ENCODE assay signal across 36 mouse cellular contexts in genomic region chr11:66872773-66873470, GRCm38 (mm10). TPM values are rescaled to one million over a fixed set of nuclear protein-coding genes. Genes with fewer than 3 reads are reported as not detected.
"Had no signal": no experiment of that assay in that cellular context is flagged by ENCODE, and none has a peak within 500 bp of the region (broad histone marks: within the 10 kb centered on the region; RNA-seq: fewer than 3 reads in every experiment).

No protein-coding gene starts in this region.

- H3K36me3 ChIP-seq: limb, embryonic 10.5 days; limb, embryonic 12.5 days; limb, embryonic 13.5 days; limb, embryonic 15.5 days; liver, embryonic 12.5 days; liver, embryonic 13.5 days; liver, embryonic 15.5 days; lung, embryonic 15.5 days; midbrain, embryonic 10.5 days; midbrain, embryonic 12.5 days; midbrain, embryonic 13.5 days; midbrain, embryonic 15.5 days; neural tube, embryonic 12.5 days had no signal

- H3K9ac ChIP-seq: limb, embryonic 12.5 days; limb, embryonic 13.5 days; limb, embryonic 15.5 days; liver, embryonic 12.5 days; liver, embryonic 13.5 days; liver, embryonic 14.5 days; liver, embryonic 15.5 days; liver, postnatal 0 days; lung, embryonic 14.5 days; lung, embryonic 15.5 days; midbrain, embryonic 12.5 days; midbrain, embryonic 13.5 days; midbrain, embryonic 15.5 days; neural tube, embryonic 12.5 days had no signal

- H3K27ac ChIP-seq: limb, embryonic 10.5 days; limb, embryonic 12.5 days; limb, embryonic 13.5 days; limb, embryonic 15.5 days; liver, embryonic 12.5 days; liver, embryonic 13.5 days; liver, embryonic 14.5 days; liver, embryonic 15.5 days; lung, embryonic 15.5 days; macrophage; midbrain, embryonic 10.5 days; midbrain, embryonic 12.5 days; midbrain, embryonic 13.5 days; midbrain, embryonic 15.5 days; neural tube, embryonic 12.5 days had no signal

- H3K4me2 ChIP-seq: limb, embryonic 12.5 days; limb, embryonic 13.5 days; limb, embryonic 15.5 days; liver, embryonic 11.5 days; liver, embryonic 12.5 days; liver, embryonic 13.5 days; liver, embryonic 15.5 days; lung, embryonic 14.5 days; lung, embryonic 15.5 days; midbrain, embryonic 11.5 days; midbrain, embryonic 12.5 days; midbrain, embryonic 13.5 days; midbrain, embryonic 15.5 days; neural tube, embryonic 12.5 days had no signal

- H3K9me3 ChIP-seq: limb, embryonic 10.5 days; limb, embryonic 12.5 days; limb, embryonic 13.5 days; limb, embryonic 15.5 days; liver, embryonic 12.5 days; liver, embryonic 13.5 days; liver, embryonic 15.5 days; lung, embryonic 15.5 days; megakaryocyte, embryonic 14.5 days; midbrain, embryonic 10.5 days; midbrain, embryonic 12.5 days; midbrain, embryonic 13.5 days; midbrain, embryonic 15.5 days; neural tube, embryonic 12.5 days had no signal

- H3K27me3 ChIP-seq: limb, embryonic 12.5 days; limb, embryonic 13.5 days; limb, embryonic 15.5 days; liver, embryonic 12.5 days; liver, embryonic 13.5 days; liver, embryonic 15.5 days; lung, embryonic 15.5 days; megakaryocyte, embryonic 14.5 days; midbrain, embryonic 13.5 days; midbrain, embryonic 15.5 days; neural tube, embryonic 12.5 days had no signal

- DNase-seq: left cerebral cortex, postnatal 4 days; liver; liver, embryonic 13.5 days; liver, postnatal 0 days; lung, adult 18-20 months; lung, adult 2 months; lung, embryonic 14.5 days; lung, postnatal 10 days; lung, postnatal 14 days; lung, postnatal 36 days; lung, postnatal 4 days; midbrain, embryonic 14.5 days had no signal

- H3K4me1 ChIP-seq: limb, embryonic 10.5 days; limb, embryonic 12.5 days; limb, embryonic 13.5 days; limb, embryonic 15.5 days; liver, embryonic 12.5 days; liver, embryonic 13.5 days; liver, embryonic 15.5 days; lung, embryonic 15.5 days; megakaryocyte, embryonic 14.5 days; midbrain, embryonic 12.5 days; midbrain, embryonic 13.5 days; midbrain, embryonic 15.5 days; neural tube, embryonic 12.5 days had no signal

- H3K4me3 ChIP-seq: limb, embryonic 10.5 days; limb, embryonic 12.5 days; limb, embryonic 13.5 days; limb, embryonic 15.5 days; liver, embryonic 12.5 days; liver, embryonic 13.5 days; liver, embryonic 15.5 days; lung, embryonic 15.5 days; megakaryocyte, embryonic 14.5 days; midbrain, embryonic 10.5 days; midbrain, embryonic 12.5 days; midbrain, embryonic 13.5 days; midbrain, embryonic 15.5 days; myocyte; neural tube, embryonic 12.5 days had no signal

RNA-seq across cellular contexts. Expression of gene Pirt, which starts 38.9 kb away (rescaled TPM):
- total RNA-seq: liver, adult 2 months; megakaryocyte progenitor cell, adult 5-6 weeks; megakaryocyte, adult 5-6 weeks; megakaryocyte-erythroid progenitor cell, adult 5-6 weeks; monocyte, adult 5-6 weeks had no signal
- polyA plus RNA-seq: limb, embryonic 10.5 days; limb, embryonic 11.5 days; liver, adult 2 months; liver, embryonic 13.5 days; liver, embryonic 14.5 days; liver, embryonic 15.5 days; liver, postnatal 0 days; macrophage; myocyte had no signal
